Comparison of ENCODE assay signal across 8 mouse cellular contexts in genomic region chrX:98148531-98149342, GRCm38 (mm10). TPM values are rescaled to one million over a fixed set of nuclear protein-coding genes. Genes with fewer than 3 reads are reported as not detected.
DNase-seq lines count a peak whose midpoint lies in the region; ATAC-seq lines count a peak whose summit lies in the region.

TSS of gene Ar (plus strand) at chrX:98148769.

- 17% methylated on average over 27 of the region's 27 CpGs for WGBS in liver, embryonic 16.5 days (ENCODE audit: insufficient replicate concordance)
- 19% methylated on average over 27 of the region's 27 CpGs for WGBS in neural tube, embryonic 13.5 days

- H3K27me3 ChIP-seq in liver, embryonic 16.5 days (ENCODE audit: control insufficient read depth, insufficient read depth, low read depth, low read length), result peaks cover 26% of the 10 kb centered on the region
- H3K27me3 ChIP-seq in neural tube, embryonic 13.5 days, result peaks cover 55% of the 10 kb centered on the region

- no peak within 1 kb of the TSS for H3K9ac ChIP-seq in liver, embryonic 16.5 days (ENCODE audit: low read depth, low read length)
- H3K9ac ChIP-seq in neural tube, embryonic 13.5 days, result no peak within 1 kb of the TSS

- no peaks in the 10 kb centered on the region for H3K4me1 ChIP-seq in liver, embryonic 16.5 days (ENCODE audit: control insufficient read depth, low read depth, low read length)
- H3K4me1 ChIP-seq in neural tube, embryonic 13.5 days (replicated peaks), result peaks cover 21% of the 10 kb centered on the region

- no peaks in the 10 kb centered on the region for H3K9me3 ChIP-seq in liver, embryonic 16.5 days (replicated peaks; ENCODE audit: control insufficient read depth, low read length)
- H3K9me3 ChIP-seq in neural tube, embryonic 13.5 days, result no peaks in the 10 kb centered on the region

- no peak within 1 kb of the TSS for H3K27ac ChIP-seq in liver, embryonic 16.5 days (ENCODE audit: low read length)
- no peak within 1 kb of the TSS for H3K27ac ChIP-seq in neural tube, embryonic 13.5 days (replicated peaks)

- ATAC-seq in liver, embryonic 16.5 days (ENCODE audit: low read depth), result no peak
- ATAC-seq in neural tube, embryonic 13.5 days (ENCODE audit: low read depth), result peak; percentile 52; the same call in 1 of the 2 replicates

- peak within 1 kb of the TSS; percentile 36 for H3K4me2 ChIP-seq in liver, embryonic 16.5 days (ENCODE audit: low read depth, low read length)
- peak within 1 kb of the TSS; percentile 71 for H3K4me2 ChIP-seq in neural tube, embryonic 13.5 days

- no peak within 1 kb of the TSS for H3K4me3 ChIP-seq in liver, embryonic 16.5 days (ENCODE audit: low read depth, low read length)
- H3K4me3 ChIP-seq in neural tube, embryonic 13.5 days, result peak within 1 kb of the TSS; percentile 41

- H3K36me3 ChIP-seq in liver, embryonic 16.5 days (ENCODE audit: control insufficient read depth, insufficient read depth), result no peaks in the 10 kb centered on the region
- H3K36me3 ChIP-seq in neural tube, embryonic 13.5 days, result no peaks in the 10 kb centered on the region

- peak; percentile 14 to 24 for DNase-seq in lung, adult 18-20 months
- DNase-seq in lung, postnatal 25 days (ENCODE audit: low spot score), result no peak
- DNase-seq in embryo, embryonic 11 days, result peak; percentile 39
- peak; percentile 30 to 43 for DNase-seq in heart, adult 9 months (ENCODE audit: low spot score in 2 of 2)
- DNase-seq in kidney, adult 11 months, result peak; percentile 54
- DNase-seq in frontal cortex, postnatal 14 days (ENCODE audit: low spot score in 2 of 2), result no peak

RNA-seq across cellular contexts. Expression of gene Ar, which starts in this region (rescaled TPM):
- polyA plus RNA-seq in liver, embryonic 16.5 days (2015; fragmentation: Nextera tagmentation; extraction: Ambion mirVana), result 0.02 TPM in 1 of 2 replicates, not detected in the other
- polyA plus RNA-seq in neural tube, embryonic 13.5 days (2015; fragmentation: Nextera tagmentation; extraction: Ambion mirVana), result 0.06 and 0.11 TPM in 2 replicates

Comparison
In these comparisons a context has a peak if more than half of its experiments do, and no peak if none do; other contexts are left out.
1. DNase-seq: peak in lung, adult 18-20 months (2 of 2), embryo, embryonic 11 days (single experiment), heart, adult 9 months (2 of 2) and kidney, adult 11 months (single experiment); none in lung, postnatal 25 days (single experiment) and frontal cortex, postnatal 14 days (0 of 2).
2. Peak in ATAC-seq, H3K4me3 ChIP-seq and H3K4me2 ChIP-seq in neural tube, embryonic 13.5 days; RNA of the gene not detected or under 1 TPM.